Mouse (Mus musculus): ENCODE measurements around the gene Anapc15.

- TF ChIP-seq POLR2A (IDR thresholded peaks at IDR 0.05; ENCODE audit: low read depth, low read length) (no peak), CTCF (conservative IDR thresholded peaks at IDR 0.05; ENCODE audit: insufficient read depth, insufficient read length, low read depth, low read length) (no peak)
Observed at GRCm38 (mm10) chr7:101933300-101933699, 69.8 kb downstream of the Anapc15 start.

Data from kidney, adult 2 months (tissue).